Mouse (Mus musculus) kidney, postnatal 10 days (tissue): Measurements from ENCODE around the gene Slc9a9.

ENCODE experiments used
- DNase-seq: peaks from one replicate; pipeline ENCODE4 v3.0.0; 2021; ENCODE audit warnings: mixed read lengths

Gene Slc9a9

GRCm38 (mm10) chr9:94734320-94734719, 64.6 kb downstream of the Slc9a9 start:
- no peak for DNase-seq

DNA sequence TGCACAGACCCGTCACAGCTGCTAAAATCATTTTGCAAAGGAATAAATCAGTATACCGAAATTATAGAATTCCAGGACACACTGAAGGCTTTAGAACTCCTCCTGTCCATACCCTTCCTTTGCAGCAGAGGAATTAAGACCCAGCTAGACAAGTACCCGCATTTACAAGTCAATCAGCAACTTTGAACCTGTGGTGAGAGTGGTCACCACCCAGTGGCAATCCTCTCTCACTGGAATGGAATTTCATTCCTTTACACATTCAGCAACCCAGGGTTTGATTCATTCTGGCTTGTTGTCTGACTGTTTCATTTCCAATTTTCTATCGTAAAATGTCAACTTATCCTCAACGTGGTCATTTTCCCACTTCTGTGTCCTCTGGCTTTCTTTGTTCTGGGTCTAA, 67.5 kb downstream of the Slc9a9 start:
- no peak for DNase-seq

DNA sequence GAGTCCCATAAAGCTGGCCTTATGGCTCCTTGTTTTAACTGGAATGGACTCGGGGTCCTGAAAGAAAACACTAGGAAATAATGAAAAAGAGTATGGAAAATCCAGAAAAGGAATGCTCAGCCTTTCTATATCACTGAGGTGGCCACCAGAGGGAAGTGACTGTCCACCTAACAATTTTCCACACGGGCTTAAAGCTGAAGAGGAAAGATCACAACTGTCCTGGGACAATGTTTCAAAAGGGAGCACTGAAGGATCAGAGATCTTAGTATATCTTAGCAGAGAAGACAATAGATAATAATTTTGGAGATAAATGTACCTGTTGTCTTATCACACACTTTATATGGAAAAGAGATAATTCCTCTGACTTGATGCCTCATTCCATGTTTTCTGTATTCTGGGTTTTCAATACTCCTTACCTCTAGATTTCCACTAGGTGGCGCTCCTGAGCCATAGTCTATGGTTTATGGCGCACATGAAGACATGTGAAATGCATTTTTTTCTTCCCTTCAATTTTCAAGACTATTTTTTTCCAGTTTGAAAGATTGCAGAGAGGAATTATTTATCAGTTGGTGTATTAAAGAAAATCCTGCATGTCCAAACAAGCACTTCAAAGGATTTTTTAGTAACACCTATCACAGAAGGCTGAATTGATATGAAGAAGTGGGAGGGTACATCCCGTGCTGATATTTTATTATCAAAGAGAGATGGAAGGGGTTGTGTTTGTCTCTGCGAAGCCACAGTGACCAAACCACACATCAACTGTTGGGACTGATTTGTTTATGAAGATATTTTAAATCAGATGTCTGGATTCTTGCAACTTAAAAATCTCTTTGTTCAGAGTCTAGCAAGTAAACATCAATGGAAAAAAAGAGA, 69.1 kb downstream of the Slc9a9 start:
- DNase-seq, result peak; percentile 85

GRCm38 (mm10) chr9:94740841-94741240, 71.1 kb downstream of the Slc9a9 start:
- no peak for DNase-seq

DNA sequence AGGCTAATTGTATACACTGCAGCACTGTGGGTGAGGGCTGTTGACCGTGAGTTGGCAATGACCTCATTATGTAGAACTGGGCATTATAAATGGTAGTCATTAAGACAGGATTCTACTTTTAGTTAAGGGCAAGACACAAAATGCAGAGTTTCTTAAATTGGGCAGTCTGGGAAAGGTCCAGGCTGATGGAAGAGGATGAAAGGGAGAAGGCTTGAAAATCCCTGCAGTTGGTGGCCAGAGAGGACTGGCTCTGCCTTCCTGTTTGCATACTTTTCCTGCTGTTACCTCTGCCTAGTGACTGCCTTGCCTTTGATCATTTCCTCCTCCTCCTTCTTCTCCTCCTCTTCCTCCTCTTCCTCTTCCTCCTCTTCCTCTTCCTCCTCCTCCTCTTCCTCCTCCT, 73.6 kb downstream of the Slc9a9 start:
- DNase-seq, result no peak

DNA sequence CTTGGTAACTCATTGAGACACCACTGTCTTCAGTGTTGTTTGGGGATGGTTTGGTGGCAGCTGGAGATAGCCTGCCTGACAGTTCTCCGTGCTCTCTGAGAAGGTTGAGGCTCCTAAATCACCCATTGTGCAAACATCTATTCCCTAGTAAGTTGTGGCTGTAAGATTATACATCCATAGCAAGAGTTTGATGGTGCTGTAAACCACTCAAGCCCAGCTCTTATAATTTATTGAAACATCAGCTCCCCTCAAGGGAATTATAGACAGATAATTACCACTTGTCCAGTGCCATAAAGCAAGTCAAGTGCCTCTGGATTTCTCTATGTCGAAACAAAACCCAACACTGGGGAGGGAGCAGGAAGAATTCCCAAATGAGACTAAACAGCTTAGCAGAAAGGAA, 78.8 kb downstream of the Slc9a9 start:
- no peak for DNase-seq

- DNase-seq, result no peak
Measured at GRCm38 (mm10) chr9:94750187-94750586, 80.5 kb downstream of the Slc9a9 start.

- DNase-seq, result no peak
Measured at GRCm38 (mm10) chr9:94750935-94751637, 81.4 kb downstream of the Slc9a9 start.

DNA sequence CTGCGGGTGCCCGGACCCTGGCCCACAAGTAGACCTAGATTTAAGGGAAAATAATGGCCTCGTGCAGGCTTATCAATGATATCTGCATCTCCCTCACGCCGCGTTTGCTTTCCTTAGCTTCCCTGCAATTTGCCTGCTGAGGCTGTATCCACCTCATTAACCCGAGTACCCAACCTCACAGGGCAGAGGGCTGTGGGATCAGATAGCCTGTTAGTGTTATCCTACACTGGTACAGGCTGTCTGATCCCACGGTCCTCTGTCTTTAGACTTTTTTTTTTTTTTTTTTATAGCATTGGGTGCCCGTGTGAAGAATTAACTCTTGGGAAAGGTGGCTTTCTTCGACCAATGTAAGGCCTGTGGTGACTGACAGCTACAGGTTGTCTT, 81.9 kb downstream of the Slc9a9 start:
- no peak for DNase-seq

- no peak for DNase-seq
Measured at GRCm38 (mm10) chr9:94752121-94752520, 82.4 kb downstream of the Slc9a9 start.

DNA sequence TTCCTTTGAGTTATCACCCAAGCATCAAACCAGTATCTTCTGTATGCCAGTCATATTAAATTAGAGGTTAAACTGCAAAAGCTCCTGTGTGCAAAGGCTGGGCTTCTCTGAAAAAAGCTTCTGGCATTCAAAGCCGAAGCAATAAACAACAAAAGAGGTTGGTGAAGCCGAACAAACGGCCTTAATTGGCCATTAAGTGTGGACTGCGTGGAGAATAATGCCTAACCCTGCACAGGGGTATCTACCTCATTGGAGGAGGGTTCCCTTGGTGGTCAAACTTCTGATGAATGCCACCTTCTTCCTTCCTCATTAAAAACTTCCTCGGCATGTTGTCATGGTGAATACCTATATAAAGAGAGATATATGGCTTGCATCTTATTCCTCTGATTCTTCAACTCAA, 90.2 kb downstream of the Slc9a9 start:
- no peak for DNase-seq

- DNase-seq, result no peak
Measured at GRCm38 (mm10) chr9:94768114-94768513, 98.4 kb downstream of the Slc9a9 start.

GRCm38 (mm10) chr9:94768524-94768923, 98.8 kb downstream of the Slc9a9 start:
- no peak for DNase-seq

DNA sequence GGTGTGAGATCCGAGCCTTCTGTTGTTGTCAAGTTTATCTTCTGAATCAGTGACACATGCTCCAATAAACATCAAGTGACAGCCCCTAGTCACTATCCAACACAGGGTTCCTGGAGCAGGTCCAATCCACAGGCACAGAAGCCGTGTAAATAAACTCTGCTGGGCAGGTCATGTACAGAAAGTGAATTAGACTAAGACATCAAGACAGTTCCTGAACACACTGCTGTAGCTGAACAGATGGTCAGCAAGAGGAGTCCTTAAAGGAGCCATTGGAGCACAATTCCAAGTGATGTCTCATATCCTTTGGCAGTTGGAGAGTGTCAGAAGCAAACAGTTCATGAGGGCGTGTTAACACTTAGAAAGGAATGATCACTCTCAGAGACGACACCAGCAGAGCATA, 103.6 kb downstream of the Slc9a9 start:
- DNase-seq, result no peak

GRCm38 (mm10) chr9:94788261-94788660, 118.6 kb downstream of the Slc9a9 start:
- DNase-seq, result peak; percentile 7

DNA sequence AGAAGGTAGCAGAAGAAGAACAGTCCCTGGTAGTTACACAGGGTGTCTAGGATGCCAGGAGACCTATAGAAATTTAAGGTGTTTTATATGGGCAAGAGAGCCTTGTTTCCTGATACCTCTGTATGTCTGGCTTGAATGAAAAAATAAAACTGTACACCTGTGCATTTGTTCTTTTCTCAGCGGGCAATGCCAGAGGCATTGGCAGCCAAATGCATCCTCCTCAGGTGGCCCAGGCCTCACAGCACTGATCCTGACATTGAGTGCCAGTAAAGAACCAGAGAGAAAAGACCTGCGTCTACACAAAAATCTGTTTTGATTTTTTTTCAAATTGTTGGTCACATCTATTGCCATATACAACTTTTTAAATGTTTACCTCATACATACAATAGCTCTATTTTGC, 121.3 kb downstream of the Slc9a9 start:
- DNase-seq, result no peak

DNA sequence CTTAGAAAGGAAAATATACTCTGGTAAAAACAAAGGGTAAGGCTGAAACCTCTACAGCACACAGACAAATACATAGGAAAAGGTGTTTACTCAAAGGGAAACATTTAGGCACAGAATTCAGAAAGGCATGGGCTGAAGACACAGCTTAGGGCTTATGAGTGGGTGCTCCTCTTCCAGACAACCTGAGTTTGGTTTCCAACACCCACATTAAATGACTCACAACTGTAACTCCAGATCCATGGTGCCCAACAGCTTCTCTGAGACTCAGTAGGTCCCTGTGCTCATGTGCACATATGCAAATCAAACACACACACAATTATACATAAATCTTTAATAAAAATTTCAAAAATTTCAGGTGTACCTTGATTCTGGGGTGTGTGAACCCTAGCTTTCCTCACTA, 133.4 kb downstream of the Slc9a9 start:
- DNase-seq, result no peak

GRCm38 (mm10) chr9:94805506-94805905, 135.8 kb downstream of the Slc9a9 start:
- DNase-seq, result peak; percentile 6

GRCm38 (mm10) chr9:94815518-94815917, 145.8 kb downstream of the Slc9a9 start:
- DNase-seq, result no peak

- no peak for DNase-seq
Measured at GRCm38 (mm10) chr9:94821268-94821667, 151.6 kb downstream of the Slc9a9 start.

- DNase-seq, result no peak
Measured at GRCm38 (mm10) chr9:94833836-94834235, 164.1 kb downstream of the Slc9a9 start.

GRCm38 (mm10) chr9:94837384-94837783, 167.7 kb downstream of the Slc9a9 start:
- DNase-seq, result no peak

- no peak for DNase-seq
Measured at GRCm38 (mm10) chr9:94838479-94839031, 168.8 kb downstream of the Slc9a9 start.

- no peak for DNase-seq
Measured at GRCm38 (mm10) chr9:94839204-94839603, 169.5 kb downstream of the Slc9a9 start.
